Mouse (Mus musculus): ENCODE measurements around the gene Ntpcr. TPM values are rescaled to one million over a fixed set of nuclear protein-coding genes. Genes with fewer than 3 reads are reported as not detected.

Ntpcr gene
- polyA plus RNA-seq, 1 experiment = 15.8 TPM

DNA sequence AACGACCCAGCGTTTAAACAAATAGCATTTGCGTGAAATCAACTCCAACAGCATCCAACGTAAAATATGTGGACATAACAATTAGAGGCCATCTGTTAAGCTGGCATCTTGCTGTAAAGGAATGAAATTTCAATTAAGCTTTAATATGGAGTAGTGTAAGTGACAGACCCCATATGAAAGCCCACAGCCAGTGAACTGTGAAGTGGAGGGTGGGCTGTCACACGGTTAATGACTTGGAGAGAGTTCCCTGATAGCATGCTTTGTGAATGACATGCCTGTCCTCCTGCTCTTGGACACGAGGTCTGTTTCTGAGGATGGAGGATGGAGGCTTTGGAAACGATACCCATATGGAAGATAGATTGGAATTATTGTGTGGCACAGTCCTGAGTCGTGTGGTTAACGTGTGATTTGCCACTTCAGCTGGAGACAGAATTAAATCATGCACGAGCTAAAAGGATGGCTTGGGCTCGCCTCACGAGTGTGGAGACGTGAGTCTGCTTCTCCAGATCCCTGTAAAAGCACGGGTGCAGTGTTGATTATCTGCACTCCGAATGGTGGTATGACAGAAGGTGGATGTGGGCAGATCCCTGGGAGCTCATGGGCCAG, 26.8 kb upstream of the Ntpcr start:
- no peaks in the 10 kb centered on the region for H3K27me3 ChIP-seq (ENCODE audit: control insufficient read depth, insufficient read depth, low read length, poor library complexity, severe bottlenecking)
- H3K9ac ChIP-seq (ENCODE audit: low read depth, poor library complexity, severe bottlenecking) = no peak overlapping the region
- peaks cover 7% of the 10 kb centered on the region for H3K4me1 ChIP-seq (ENCODE audit: control insufficient read depth, insufficient read depth, low read length)
- H3K4me3 ChIP-seq (ENCODE audit: low read depth, low read length) = no peak overlapping the region
- TF ChIP-seq EP300 (IDR thresholded peaks at IDR 0.05; ENCODE audit: insufficient read depth, low read depth, low read length) = no peak
- TF ChIP-seq POLR2A (IDR thresholded peaks at IDR 0.05; ENCODE audit: insufficient read depth, low read length) = no peak
- no peak for TF ChIP-seq CTCF (IDR thresholded peaks at IDR 0.05; ENCODE audit: low read depth, low read length)
- H3K36me3 ChIP-seq (ENCODE audit: control insufficient read depth, insufficient read depth, low read length, poor library complexity, severe bottlenecking) = no peaks in the 10 kb centered on the region
- no peak overlapping the region for H3K27ac ChIP-seq (ENCODE audit: insufficient read depth, low read length)
- H3K9me3 ChIP-seq (replicated peaks; ENCODE audit: control insufficient read depth, insufficient read depth, low read length, poor library complexity, severe bottlenecking) = peaks cover 12% of the 10 kb centered on the region

DNA sequence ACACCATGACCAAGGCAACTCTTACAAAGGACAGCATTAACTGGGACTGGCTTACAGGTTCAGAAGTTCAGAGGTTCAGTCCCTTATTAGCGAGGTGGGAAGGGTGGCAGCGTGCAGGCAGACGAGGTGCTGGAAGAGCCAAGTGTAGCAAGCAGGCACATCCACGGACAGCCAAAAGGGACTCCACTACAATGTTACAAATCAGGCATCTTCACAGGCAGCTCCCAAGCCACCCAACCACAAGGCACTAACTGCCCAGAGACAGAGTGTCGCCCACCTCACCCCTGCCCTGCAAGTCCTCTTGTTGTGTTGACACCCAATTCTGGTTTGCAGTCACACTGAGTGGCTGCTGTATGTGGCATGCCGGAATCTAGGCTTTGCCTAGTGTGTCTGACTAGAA, 25.3 kb upstream of the Ntpcr start:
- H3K36me3 ChIP-seq (ENCODE audit: control insufficient read depth, insufficient read depth, low read length, poor library complexity, severe bottlenecking) = no peaks in the 10 kb centered on the region
- H3K27ac ChIP-seq (ENCODE audit: insufficient read depth, low read length) = no peak overlapping the region
- H3K9ac ChIP-seq (ENCODE audit: low read depth, poor library complexity, severe bottlenecking) = no peak overlapping the region
- H3K4me1 ChIP-seq (ENCODE audit: control insufficient read depth, insufficient read depth, low read length) = peaks cover 7% of the 10 kb centered on the region
- H3K4me3 ChIP-seq (ENCODE audit: low read depth, low read length) = peak overlapping the region; percentile 0; the same call in 1 of the 2 replicates
- TF ChIP-seq POLR2A (IDR thresholded peaks at IDR 0.05; ENCODE audit: insufficient read depth, low read length) (no peak), EP300 (IDR thresholded peaks at IDR 0.05; ENCODE audit: insufficient read depth, low read depth, low read length) (no peak), CTCF (IDR thresholded peaks at IDR 0.05; ENCODE audit: low read depth, low read length) (no peak)
- H3K27me3 ChIP-seq (ENCODE audit: control insufficient read depth, insufficient read depth, low read length, poor library complexity, severe bottlenecking) = no peaks in the 10 kb centered on the region
- H3K9me3 ChIP-seq (replicated peaks; ENCODE audit: control insufficient read depth, insufficient read depth, low read length, poor library complexity, severe bottlenecking) = no peaks in the 10 kb centered on the region

DNA sequence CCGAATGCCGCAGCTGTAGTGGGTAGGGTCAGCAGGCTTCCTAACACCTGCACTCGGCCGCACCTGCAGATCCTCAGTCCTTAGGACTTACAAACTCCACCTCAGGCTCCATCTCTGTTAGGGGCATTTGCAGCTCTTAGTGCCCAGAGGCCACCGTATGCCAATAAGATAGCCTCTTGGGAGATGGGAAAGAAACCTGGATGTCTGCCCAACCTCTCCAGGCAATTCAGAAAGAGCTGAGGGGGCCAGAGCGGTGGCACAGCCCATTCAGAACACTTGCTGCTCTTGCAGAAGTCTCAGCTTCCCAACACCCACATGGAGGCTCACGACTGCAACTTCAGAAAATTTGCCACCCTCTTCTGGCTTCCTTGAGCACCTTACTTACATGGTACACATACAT, 23.9 kb upstream of the Ntpcr start:
- H3K36me3 ChIP-seq (ENCODE audit: control insufficient read depth, insufficient read depth, low read length, poor library complexity, severe bottlenecking) = no peaks in the 10 kb centered on the region
- H3K9ac ChIP-seq (ENCODE audit: low read depth, poor library complexity, severe bottlenecking) = no peak overlapping the region
- H3K9me3 ChIP-seq (replicated peaks; ENCODE audit: control insufficient read depth, insufficient read depth, low read length, poor library complexity, severe bottlenecking) = no peaks in the 10 kb centered on the region
- H3K4me3 ChIP-seq (ENCODE audit: low read depth, low read length) = no peak overlapping the region
- no peaks in the 10 kb centered on the region for H3K27me3 ChIP-seq (ENCODE audit: control insufficient read depth, insufficient read depth, low read length, poor library complexity, severe bottlenecking)
- peaks cover 5% of the 10 kb centered on the region for H3K4me1 ChIP-seq (ENCODE audit: control insufficient read depth, insufficient read depth, low read length)
- TF ChIP-seq EP300 (IDR thresholded peaks at IDR 0.05; ENCODE audit: insufficient read depth, low read depth, low read length) (no peak), CTCF (IDR thresholded peaks at IDR 0.05; ENCODE audit: low read depth, low read length) (no peak), POLR2A (IDR thresholded peaks at IDR 0.05; ENCODE audit: insufficient read depth, low read length) (no peak)
- H3K27ac ChIP-seq (ENCODE audit: insufficient read depth, low read length) = no peak overlapping the region

DNA sequence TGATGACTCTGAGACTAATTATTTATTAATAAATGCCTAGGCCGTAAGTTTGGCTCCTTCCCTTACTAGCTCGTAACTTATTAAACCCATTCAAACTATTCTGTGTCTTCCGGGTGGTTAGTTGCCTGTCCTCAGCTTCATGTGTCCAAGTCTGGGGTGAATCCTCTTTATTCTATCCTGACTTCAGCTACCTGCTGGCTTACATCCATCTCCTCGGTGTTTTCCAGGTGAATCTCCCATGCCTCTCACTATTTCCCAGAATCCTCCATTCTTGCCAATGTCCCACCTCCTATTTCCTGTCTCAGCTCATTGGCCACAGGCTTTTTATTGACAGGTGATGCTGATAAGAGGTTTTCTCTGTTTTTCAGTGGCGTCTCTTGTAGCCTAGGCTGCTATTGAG, 20.6 kb upstream of the Ntpcr start:
- Histone ChIP-seq H3K9ac (ENCODE audit: low read depth, poor library complexity, severe bottlenecking) (no peak overlapping the region), H3K4me1 (ENCODE audit: control insufficient read depth, insufficient read depth, low read length) (no peaks in the 10 kb centered on the region), H3K9me3 (replicated peaks; ENCODE audit: control insufficient read depth, insufficient read depth, low read length, poor library complexity, severe bottlenecking) (no peaks in the 10 kb centered on the region), H3K27me3 (ENCODE audit: control insufficient read depth, insufficient read depth, low read length, poor library complexity, severe bottlenecking) (no peaks in the 10 kb centered on the region), H3K36me3 (ENCODE audit: control insufficient read depth, insufficient read depth, low read length, poor library complexity, severe bottlenecking) (no peaks in the 10 kb centered on the region), H3K27ac (ENCODE audit: insufficient read depth, low read length) (no peak overlapping the region), H3K4me3 (ENCODE audit: low read depth, low read length) (no peak overlapping the region)
- no peak for TF ChIP-seq CTCF (IDR thresholded peaks at IDR 0.05; ENCODE audit: low read depth, low read length)
- no peak for TF ChIP-seq POLR2A (IDR thresholded peaks at IDR 0.05; ENCODE audit: insufficient read depth, low read length)
- no peak for TF ChIP-seq EP300 (IDR thresholded peaks at IDR 0.05; ENCODE audit: insufficient read depth, low read depth, low read length)

DNA sequence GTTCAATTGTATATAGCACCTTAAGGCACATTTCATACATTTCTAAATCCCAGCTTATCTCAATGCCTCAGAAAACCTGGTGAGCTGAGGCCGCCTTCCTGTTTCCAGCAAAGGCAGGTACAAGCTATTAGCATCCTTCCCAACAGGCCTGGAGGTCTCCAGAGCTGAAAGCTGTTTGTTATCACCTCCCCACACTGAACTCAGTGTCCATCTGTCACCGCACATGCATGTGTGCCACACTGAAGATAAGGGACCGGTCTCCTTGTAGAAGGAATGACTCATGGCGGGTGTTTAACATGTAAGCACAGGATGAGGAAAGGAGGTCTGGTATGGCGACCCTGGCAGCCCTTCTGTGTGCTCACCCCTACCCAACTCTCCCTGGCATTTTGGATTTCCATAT, 18.2 kb upstream of the Ntpcr start:
- Histone ChIP-seq H3K27me3 (ENCODE audit: control insufficient read depth, insufficient read depth, low read length, poor library complexity, severe bottlenecking) (no peaks in the 10 kb centered on the region), H3K27ac (ENCODE audit: insufficient read depth, low read length) (no peak overlapping the region), H3K36me3 (ENCODE audit: control insufficient read depth, insufficient read depth, low read length, poor library complexity, severe bottlenecking) (no peaks in the 10 kb centered on the region), H3K4me1 (ENCODE audit: control insufficient read depth, insufficient read depth, low read length) (no peaks in the 10 kb centered on the region), H3K9me3 (replicated peaks; ENCODE audit: control insufficient read depth, insufficient read depth, low read length, poor library complexity, severe bottlenecking) (no peaks in the 10 kb centered on the region), H3K9ac (ENCODE audit: low read depth, poor library complexity, severe bottlenecking) (no peak overlapping the region), H3K4me3 (ENCODE audit: low read depth, low read length) (no peak overlapping the region)
- TF ChIP-seq EP300 (IDR thresholded peaks at IDR 0.05; ENCODE audit: insufficient read depth, low read depth, low read length) (no peak), CTCF (IDR thresholded peaks at IDR 0.05; ENCODE audit: low read depth, low read length) (no peak), POLR2A (IDR thresholded peaks at IDR 0.05; ENCODE audit: insufficient read depth, low read length) (no peak)

DNA sequence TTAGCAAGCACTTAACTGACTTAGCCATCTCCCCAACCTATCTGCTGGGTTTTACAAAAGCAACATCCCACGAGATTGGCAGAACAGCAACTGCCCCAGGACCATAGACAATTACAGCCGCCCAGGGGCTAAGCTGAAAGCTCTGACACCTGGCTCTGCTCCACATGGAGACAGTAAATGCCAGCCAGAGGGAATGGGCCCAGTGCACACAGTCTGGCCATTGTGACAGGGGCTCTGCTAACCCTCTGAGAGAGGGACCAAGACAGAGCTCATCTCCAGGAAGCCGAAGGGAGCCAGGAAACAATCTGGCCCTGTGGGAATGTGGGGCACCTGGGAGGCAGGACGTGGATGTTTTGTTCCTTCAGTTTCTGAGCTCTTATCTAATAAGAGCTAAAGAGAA, 13.6 kb upstream of the Ntpcr start:
- Histone ChIP-seq H3K27me3 (ENCODE audit: control insufficient read depth, insufficient read depth, low read length, poor library complexity, severe bottlenecking) (no peaks in the 10 kb centered on the region), H3K9ac (ENCODE audit: low read depth, poor library complexity, severe bottlenecking) (no peak overlapping the region), H3K4me3 (ENCODE audit: low read depth, low read length) (no peak overlapping the region), H3K27ac (ENCODE audit: insufficient read depth, low read length) (no peak overlapping the region), H3K9me3 (replicated peaks; ENCODE audit: control insufficient read depth, insufficient read depth, low read length, poor library complexity, severe bottlenecking) (no peaks in the 10 kb centered on the region), H3K4me1 (ENCODE audit: control insufficient read depth, insufficient read depth, low read length) (no peaks in the 10 kb centered on the region), H3K36me3 (ENCODE audit: control insufficient read depth, insufficient read depth, low read length, poor library complexity, severe bottlenecking) (no peaks in the 10 kb centered on the region)
- TF ChIP-seq POLR2A (IDR thresholded peaks at IDR 0.05; ENCODE audit: insufficient read depth, low read length) (no peak), CTCF (IDR thresholded peaks at IDR 0.05; ENCODE audit: low read depth, low read length) (no peak), EP300 (IDR thresholded peaks at IDR 0.05; ENCODE audit: insufficient read depth, low read depth, low read length) (no peak)
